Mouse (Mus musculus) forebrain, embryonic 14.5 days (tissue): ENCODE results near the gene Ammecr1. TPM values are rescaled to one million over a fixed set of nuclear protein-coding genes. Genes with fewer than 3 reads are reported as not detected.

Experiments
- ATAC-seq: fragments of 200-750 bp; cut with Nextera tagmentation; 2 replicates; pipeline ENCODE4 v1.8.0; 2017; ENCODE audit warnings: mild to moderate bottlenecking, moderate library complexity
- DNase-seq: peaks from one replicate; pipeline ENCODE4 v3.0.0-alpha.2; 2015; ENCODE audit warnings: low spot score
- H3K27ac ChIP-seq: fragments of 300-500 bp; sonication (generic); 2 replicates; pipeline ENCODE4 v1.5.1; 2014; ENCODE audit warnings: low read depth, mild to moderate bottlenecking, control low read depth, low read length, moderate library complexity
- H3K27me3 ChIP-seq: fragments of 300-500 bp; sonication (generic); replicated peaks from 2 replicates; pipeline ENCODE4 v1.6.1; 2014; ENCODE audit warnings: low read length, control low read depth, mixed read lengths; ENCODE audit not compliant: control insufficient read depth, insufficient read depth
- H3K36me3 ChIP-seq: fragments of 300-500 bp; sonication (generic); 2 replicates; pipeline ENCODE4 v1.6.1; 2014; ENCODE audit warnings: low read length, control low read depth; ENCODE audit not compliant: control insufficient read depth, insufficient read depth
- H3K4me1 ChIP-seq: fragments of 300-500 bp; sonication (generic); 2 replicates; pipeline ENCODE4 v1.6.1; 2014; ENCODE audit warnings: antibody characterized with exemption, low read length, control low read depth; ENCODE audit not compliant: control insufficient read depth, insufficient read depth
- H3K4me2 ChIP-seq: fragments of 300-500 bp; sonication (generic); 2 replicates; pipeline ENCODE4 v1.6.1; 2014; ENCODE audit warnings: mild to moderate bottlenecking, control low read depth, low read length
- H3K4me3 ChIP-seq: fragments of 300-500 bp; sonication (generic); 2 replicates; pipeline ENCODE4 v1.5.1; 2014; ENCODE audit warnings: low read depth, low read length, control low read depth
- H3K9ac ChIP-seq: fragments of 300-500 bp; sonication (generic); 2 replicates; pipeline ENCODE4 v1.6.1; 2014; ENCODE audit warnings: mild to moderate bottlenecking, low read length, control low read depth, moderate library complexity
- H3K9me3 ChIP-seq: fragments of 300-500 bp; sonication (generic); replicated peaks from 2 replicates; pipeline ENCODE4 v1.6.1; 2016; ENCODE audit warnings: low read length, control low read depth, mixed read lengths; ENCODE audit not compliant: control insufficient read depth
- WGBS: fragments of 180-500 bp; shearing (Covaris S2); extraction: QIAGEN DNeasy Blood & Tissue Kit; methylation state at CpG from one replicate; pipeline ENCODE4 v1.1.7; 2014; 5-methylcytosine and 5-hydroxymethylcytosine counted together
- polyA plus RNA-seq: library from polyadenylated mRNA; unstranded; fragments of >200 nt; fragmentation: Nextera tagmentation; extraction: Ambion mirVana; gene quantifications from 2 replicates; pipeline ENCODE4 v1.2.1, GENCODE M21; 2014

Gene Ammecr1
- polyA plus RNA-seq, 1 experiment from 2014 or later, result 4.0 TPM

GRCm38 (mm10) chrX:142981530-142982130, 15.1 kb upstream of the Ammecr1 start:
- ATAC-seq (no peak), DNase-seq (no peak)
- Histone ChIP-seq H3K4me3 (no peak overlapping the region), H3K4me1 (no peaks in the 10 kb centered on the region), H3K27me3 (no peaks in the 10 kb centered on the region), H3K27ac (no peak overlapping the region), H3K36me3 (no peaks in the 10 kb centered on the region), H3K9me3 (no peaks in the 10 kb centered on the region), H3K9ac (no peak overlapping the region), H3K4me2 (no peak overlapping the region)
- 92% methylated on average over 3 of the region's 3 CpGs for WGBS

GRCm38 (mm10) chrX:142980855-142981529, 14.5 kb upstream of the Ammecr1 start:
- no peak overlapping the region for H3K27ac ChIP-seq
- H3K4me2 ChIP-seq, result no peak overlapping the region
- no peak overlapping the region for H3K9ac ChIP-seq
- H3K4me3 ChIP-seq, result no peak overlapping the region
- no peaks in the 10 kb centered on the region for H3K4me1 ChIP-seq
- 72% methylated on average over 2 of the region's 2 CpGs for WGBS
- H3K36me3 ChIP-seq, result no peaks in the 10 kb centered on the region
- no peaks in the 10 kb centered on the region for H3K9me3 ChIP-seq
- H3K27me3 ChIP-seq, result no peaks in the 10 kb centered on the region
- DNase-seq, result no peak
- ATAC-seq, result no peak

GRCm38 (mm10) chrX:142979224-142979623, 12.7 kb upstream of the Ammecr1 start:
- no peak for DNase-seq
- H3K4me1 ChIP-seq, result no peaks in the 10 kb centered on the region
- ATAC-seq, result no peak
- H3K9me3 ChIP-seq, result no peaks in the 10 kb centered on the region
- H3K27ac ChIP-seq, result no peak overlapping the region
- no peak overlapping the region for H3K9ac ChIP-seq
- no peaks in the 10 kb centered on the region for H3K36me3 ChIP-seq
- H3K4me3 ChIP-seq, result no peak overlapping the region
- H3K27me3 ChIP-seq, result no peaks in the 10 kb centered on the region
- WGBS, result 80% methylated on average over 4 of the region's 4 CpGs
- H3K4me2 ChIP-seq, result no peak overlapping the region

- DNase-seq (no peak), ATAC-seq (no peak)
- Histone ChIP-seq H3K27ac (no peak overlapping the region), H3K27me3 (no peaks in the 10 kb centered on the region), H3K4me3 (no peak overlapping the region), H3K4me1 (no peaks in the 10 kb centered on the region), H3K9ac (no peak overlapping the region), H3K36me3 (no peaks in the 10 kb centered on the region), H3K9me3 (no peaks in the 10 kb centered on the region), H3K4me2 (no peak overlapping the region)
- 58% methylated on average over 7 of the region's 7 CpGs for WGBS
Measured at GRCm38 (mm10) chrX:142972443-142972970, 6.0 kb upstream of the Ammecr1 start.

GRCm38 (mm10) chrX:142971759-142972158, 5.2 kb upstream of the Ammecr1 start:
- no peak overlapping the region for H3K4me2 ChIP-seq
- 81% methylated on average over 3 of the region's 3 CpGs for WGBS
- H3K27ac ChIP-seq, result no peak overlapping the region
- H3K27me3 ChIP-seq, result no peaks in the 10 kb centered on the region
- ATAC-seq (no peak), DNase-seq (no peak)
- no peak overlapping the region for H3K9ac ChIP-seq
- no peaks in the 10 kb centered on the region for H3K4me1 ChIP-seq
- no peaks in the 10 kb centered on the region for H3K36me3 ChIP-seq
- no peak overlapping the region for H3K4me3 ChIP-seq
- H3K9me3 ChIP-seq, result no peaks in the 10 kb centered on the region

GRCm38 (mm10) chrX:142967067-142967466, 539 bp upstream of the Ammecr1 start:
- peak overlapping the region; percentile 55 for H3K4me3 ChIP-seq
- H3K36me3 ChIP-seq, result no peaks in the 10 kb centered on the region
- H3K4me2 ChIP-seq, result peak overlapping the region; percentile 45
- DNase-seq, result no peak
- H3K9me3 ChIP-seq, result no peaks in the 10 kb centered on the region
- H3K27me3 ChIP-seq, result no peaks in the 10 kb centered on the region
- no peak; the same call in 1 of the 2 replicates for ATAC-seq
- peak overlapping the region; percentile 75; the same call in 1 of the 2 replicates for H3K9ac ChIP-seq
- WGBS, result 47% methylated on average over 7 of the region's 7 CpGs
- H3K27ac ChIP-seq, result no peak overlapping the region
- no peaks in the 10 kb centered on the region for H3K4me1 ChIP-seq

- peak overlapping the region; percentile 58 for H3K4me2 ChIP-seq
- 0 out of 2 replicates have a peak, but pooled peaks have one; percentile 2 for ATAC-seq
- H3K9me3 ChIP-seq, result no peaks in the 10 kb centered on the region
- H3K4me1 ChIP-seq, result no peaks in the 10 kb centered on the region
- H3K36me3 ChIP-seq, result no peaks in the 10 kb centered on the region
- WGBS, result 36% methylated on average over 23 of the region's 23 CpGs
- peak overlapping the region; percentile 75 for H3K9ac ChIP-seq
- peak overlapping the region; percentile 55 for H3K4me3 ChIP-seq
- no peaks in the 10 kb centered on the region for H3K27me3 ChIP-seq
- DNase-seq, result peak; percentile 2
- H3K27ac ChIP-seq, result peak overlapping the region; percentile 92; the same call in 1 of the 2 replicates
Measured at GRCm38 (mm10) chrX:142965236-142966007, 1.1 kb downstream of the Ammecr1 start.

GRCm38 (mm10) chrX:142960434-142960833, 6.1 kb downstream of the Ammecr1 start:
- Histone ChIP-seq H3K27ac (no peak overlapping the region), H3K4me3 (no peak overlapping the region), H3K9ac (no peak overlapping the region), H3K27me3 (no peaks in the 10 kb centered on the region), H3K9me3 (no peaks in the 10 kb centered on the region), H3K4me1 (no peaks in the 10 kb centered on the region), H3K4me2 (no peak overlapping the region), H3K36me3 (no peaks in the 10 kb centered on the region)
- peak; percentile 62 for ATAC-seq
- DNase-seq, result peak; percentile 22
- 46% methylated on average over 2 of the region's 2 CpGs for WGBS
